Mouse (Mus musculus) heart, embryonic 15.5 days (tissue): ENCODE measurements around the gene Cbfa2t2. TPM values are rescaled to one million over a fixed set of nuclear protein-coding genes. Genes with fewer than 3 reads are reported as not detected.

Experiments
- ATAC-seq: fragments of 200-750 bp; cut with Nextera tagmentation; replicated peaks from 2 replicates; pipeline ENCODE4 v1.8.0; 2017; ENCODE audit warnings: low read depth, moderate TSS enrichment; ENCODE audit not compliant: insufficient number of reproducible peaks, insufficient read depth, low FRiP score
- H3K27ac ChIP-seq: fragments of 300-500 bp; sonication (generic); 2 replicates; pipeline ENCODE4 v1.5.1; 2015; ENCODE audit warnings: mild to moderate bottlenecking, inconsistent platforms
- H3K27me3 ChIP-seq: fragments of 300-500 bp; sonication (generic); 2 replicates; pipeline ENCODE4 v1.6.1; 2015; ENCODE audit warnings: inconsistent platforms
- H3K36me3 ChIP-seq: fragments of 300-500 bp; sonication (generic); 2 replicates; pipeline ENCODE4 v1.6.1; 2015; ENCODE audit warnings: mild to moderate bottlenecking, inconsistent platforms
- H3K4me1 ChIP-seq: fragments of 300-500 bp; sonication (generic); replicated peaks from 2 replicates; pipeline ENCODE4 v1.6.1; 2015; ENCODE audit warnings: inconsistent platforms
- H3K4me2 ChIP-seq: fragments of 300-500 bp; sonication (generic); 2 replicates; pipeline ENCODE4 v1.6.1; 2015; ENCODE audit warnings: inconsistent platforms, mild to moderate bottlenecking, moderate library complexity
- H3K4me3 ChIP-seq: fragments of 300-500 bp; sonication (generic); 2 replicates; pipeline ENCODE4 v1.5.1; 2015; ENCODE audit warnings: mild to moderate bottlenecking, inconsistent platforms
- H3K9ac ChIP-seq: fragments of 300-500 bp; sonication (generic); 2 replicates; pipeline ENCODE4 v1.6.1; 2015; ENCODE audit warnings: mild to moderate bottlenecking, inconsistent platforms
- H3K9me3 ChIP-seq: fragments of 300-500 bp; sonication (generic); replicated peaks from 2 replicates; pipeline ENCODE4 v1.6.1; 2016; ENCODE audit warnings: inconsistent platforms
- WGBS: fragments of 180-500 bp; shearing (Covaris S2); methylation state at CpG from one replicate; pipeline ENCODE4 v1.1.7; 2015; ENCODE audit warnings: mixed read lengths; 5-methylcytosine and 5-hydroxymethylcytosine counted together
- polyA plus RNA-seq: library from polyadenylated mRNA; unstranded; fragments of >200 nt; fragmentation: Nextera tagmentation; extraction: Ambion mirVana; gene quantifications from 2 replicates; pipeline ENCODE4 v1.2.1, GENCODE M21; 2015

Cbfa2t2 gene
- polyA plus RNA-seq, 1 experiment from 2014 or later, result 25.9 TPM

DNA sequence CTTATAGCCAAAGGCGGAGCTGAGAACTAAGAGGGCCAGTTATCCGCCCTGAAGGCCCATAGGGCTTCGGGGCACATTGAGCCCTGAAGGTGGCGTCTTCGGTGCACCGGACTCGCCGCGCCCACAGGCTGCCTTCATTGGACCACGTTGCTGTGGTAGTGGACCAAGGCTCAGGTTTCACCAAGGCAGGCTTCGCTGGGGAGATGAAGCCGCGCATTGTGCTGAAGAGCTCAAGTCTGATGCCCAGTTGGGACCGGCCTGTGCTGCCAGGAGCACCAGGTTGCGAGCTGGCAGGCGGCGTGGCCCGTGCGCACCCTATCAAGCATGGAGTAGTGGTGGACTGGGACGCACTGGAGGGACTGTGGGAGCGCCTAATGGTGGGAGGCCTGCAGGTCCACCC is 115.6 kb downstream of the Cbfa2t2 start:
- peak overlapping the region; percentile 65 for H3K4me2 ChIP-seq
- H3K9ac ChIP-seq, result peak overlapping the region; percentile 25; the same call in 1 of the 2 replicates
- no peaks in the 10 kb centered on the region for H3K36me3 ChIP-seq
- peaks cover 30% of the 10 kb centered on the region for H3K4me1 ChIP-seq
- H3K4me3 ChIP-seq, result peak overlapping the region; percentile 32
- WGBS, result 40% methylated on average over 21 of the region's 21 CpGs
- H3K9me3 ChIP-seq, result no peaks in the 10 kb centered on the region
- H3K27ac ChIP-seq, result peak overlapping the region; percentile 8; the same call in 1 of the 2 replicates
- peaks cover 27% of the 10 kb centered on the region for H3K27me3 ChIP-seq
- ATAC-seq, result 0 out of 2 replicates have a peak, but pooled peaks have one; percentile 25

GRCm38 (mm10) chr2:154552424-154552907 is 116.2 kb downstream of the Cbfa2t2 start:
- Histone ChIP-seq H3K4me3 (peak overlapping the region; percentile 32), H3K9me3 (no peaks in the 10 kb centered on the region), H3K27ac (peak overlapping the region; percentile 8; the same call in 1 of the 2 replicates), H3K4me1 (peaks cover 33% of the 10 kb centered on the region), H3K27me3 (peaks cover 27% of the 10 kb centered on the region), H3K36me3 (no peaks in the 10 kb centered on the region), H3K9ac (peak overlapping the region; percentile 25), H3K4me2 (peak overlapping the region; percentile 65)
- 13% methylated on average over 27 of the region's 27 CpGs for WGBS
- peak; percentile 61 for ATAC-seq

GRCm38 (mm10) chr2:154555235-154555634 is 119.0 kb downstream of the Cbfa2t2 start:
- ATAC-seq, result no peak
- no peaks in the 10 kb centered on the region for H3K36me3 ChIP-seq
- no peak overlapping the region for H3K27ac ChIP-seq
- H3K27me3 ChIP-seq, result peaks cover 19% of the 10 kb centered on the region
- no peaks in the 10 kb centered on the region for H3K9me3 ChIP-seq
- no peak overlapping the region for H3K9ac ChIP-seq
- WGBS, result 79% methylated on average over 6 of the region's 6 CpGs
- H3K4me1 ChIP-seq, result peaks cover 33% of the 10 kb centered on the region
- H3K4me3 ChIP-seq, result no peak overlapping the region
- H3K4me2 ChIP-seq, result no peak overlapping the region

DNA sequence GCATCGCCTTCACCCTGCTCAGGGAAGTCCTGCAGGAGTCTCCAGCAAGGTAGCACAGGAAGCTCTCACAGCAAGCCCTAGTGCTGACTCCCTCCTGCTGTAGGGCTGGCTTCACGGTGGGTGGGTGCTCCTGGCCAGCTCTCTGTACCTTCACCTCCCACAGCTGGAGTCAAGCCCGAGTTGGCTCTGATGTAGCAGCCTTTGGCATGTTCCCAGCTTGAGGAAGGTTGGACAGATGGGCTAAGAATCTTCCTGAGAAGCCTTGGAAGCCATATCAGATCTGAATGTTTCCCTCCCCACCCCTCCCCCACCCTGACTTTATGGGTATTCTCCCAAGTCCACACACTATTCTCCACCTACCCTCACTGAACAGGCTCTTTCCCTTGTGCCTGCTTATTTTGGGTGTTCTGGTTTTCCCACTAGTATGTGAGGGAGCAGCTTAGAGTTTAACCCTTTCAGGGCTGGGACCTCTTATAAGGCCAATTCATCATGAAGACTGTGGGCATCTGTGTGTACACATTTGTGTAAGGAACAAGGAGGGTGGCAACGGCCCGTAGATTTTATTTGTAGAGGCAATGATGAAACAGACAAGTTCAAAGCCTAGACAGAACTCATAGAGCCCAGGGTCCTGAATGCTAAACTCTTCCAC is 121.0 kb downstream of the Cbfa2t2 start:
- peaks cover 27% of the 10 kb centered on the region for H3K4me1 ChIP-seq
- ATAC-seq, result no peak
- H3K9ac ChIP-seq, result no peak overlapping the region
- H3K9me3 ChIP-seq, result no peaks in the 10 kb centered on the region
- H3K27ac ChIP-seq, result no peak overlapping the region
- H3K36me3 ChIP-seq, result peaks cover 7% of the 10 kb centered on the region; the same call in 1 of the 2 replicates
- no peak overlapping the region for H3K4me3 ChIP-seq
- H3K27me3 ChIP-seq, result no peaks in the 10 kb centered on the region
- H3K4me2 ChIP-seq, result no peak overlapping the region
- WGBS, result 53% methylated on average over 5 of the region's 5 CpGs

DNA sequence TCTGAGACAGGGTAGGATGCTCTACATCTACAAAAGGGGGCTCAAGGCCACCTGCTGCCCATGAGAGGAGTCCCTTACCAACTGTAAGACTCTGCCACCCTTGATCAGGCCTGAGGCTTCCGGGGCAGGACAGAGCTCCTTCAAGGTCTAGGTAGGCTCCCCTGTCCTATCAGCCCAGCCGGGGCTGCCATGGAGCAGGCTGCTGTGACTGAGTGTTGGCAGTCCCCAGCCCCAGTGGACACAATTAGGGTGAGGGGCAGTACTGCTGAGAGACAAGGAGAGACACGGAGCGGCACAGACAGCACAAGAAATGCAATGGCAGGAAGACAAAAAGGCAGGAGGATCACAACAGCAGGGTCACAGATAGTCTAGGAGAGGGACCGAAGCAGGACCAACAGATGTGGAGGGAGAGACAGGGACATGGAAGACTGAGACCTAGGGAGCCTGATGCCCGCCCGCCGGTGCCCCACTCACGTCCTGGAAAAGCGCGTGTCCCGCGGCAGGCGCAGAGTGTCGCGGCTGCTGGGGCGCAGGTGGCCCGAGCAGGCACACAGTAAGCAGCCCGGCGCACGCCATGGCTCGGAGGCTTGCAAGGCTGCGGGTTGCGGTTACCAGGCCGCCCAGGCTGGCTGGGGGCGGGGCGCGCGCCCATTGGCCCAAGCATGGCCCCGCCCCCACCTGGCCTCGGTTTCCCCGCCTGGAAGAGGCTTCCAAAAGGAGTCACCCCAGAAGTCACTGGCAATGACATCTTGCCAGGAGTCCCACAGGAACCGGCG is 122.2 kb downstream of the Cbfa2t2 start, which contains the start of gene Necab3:
Gene Necab3, minus strand, starts transcription at position 627 of the 776 bp plus-strand sequence.
- H3K4me3 ChIP-seq, result peak within 1 kb of the TSS; percentile 38
- WGBS, result 4% methylated on average over 34 of the region's 34 CpGs
- H3K4me2 ChIP-seq, result peak within 1 kb of the TSS; percentile 69
- 0 out of 2 replicates have a peak within 1 kb of the TSS, but pooled peaks have one; percentile 12 for H3K9ac ChIP-seq
- no peaks in the 10 kb centered on the region for H3K27me3 ChIP-seq
- peaks cover 20% of the 10 kb centered on the region for H3K4me1 ChIP-seq
- peak; percentile 43; the same call in 1 of the 2 replicates for ATAC-seq
- no peaks in the 10 kb centered on the region for H3K9me3 ChIP-seq
- H3K36me3 ChIP-seq, result peaks cover 12% of the 10 kb centered on the region; the same call in 1 of the 2 replicates
- 0 out of 2 replicates have a peak within 1 kb of the TSS, but pooled peaks have one; percentile 14 for H3K27ac ChIP-seq

DNA sequence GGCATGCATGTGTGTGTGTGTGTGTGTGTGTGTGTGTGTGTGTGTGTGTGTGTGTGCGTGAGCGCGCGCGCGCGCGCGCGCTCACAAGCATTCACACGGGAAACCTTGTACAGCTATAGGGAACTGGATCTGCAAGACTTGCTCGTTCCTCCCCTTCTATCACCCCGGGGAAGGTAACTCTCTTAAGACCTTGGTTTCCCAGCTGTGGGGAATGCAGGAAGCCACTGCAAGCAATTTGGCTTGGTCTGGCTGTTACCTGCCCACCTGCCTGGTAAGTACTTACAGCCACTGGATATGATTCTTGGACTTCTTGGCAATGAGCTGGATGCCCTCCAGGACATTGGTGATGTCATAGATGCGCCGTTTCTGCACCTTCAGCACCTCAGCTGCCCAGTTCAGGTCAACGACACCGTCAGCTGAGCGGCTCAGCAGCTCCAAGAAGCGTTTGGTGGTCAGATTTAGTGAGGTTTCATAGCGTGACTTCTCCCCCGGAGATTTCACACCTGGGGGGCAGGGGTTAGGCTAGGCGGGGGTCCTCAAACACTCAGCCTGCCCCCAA is 127.4 kb downstream of the Cbfa2t2 start:
- 87% methylated on average over 22 of the region's 22 CpGs for WGBS
- Histone ChIP-seq H3K9ac (no peak overlapping the region), H3K27ac (no peak overlapping the region)

GRCm38 (mm10) chr2:154565562-154565961 is 129.3 kb downstream of the Cbfa2t2 start:
- WGBS, result 72% methylated on average over 3 of the region's 3 CpGs
- Histone ChIP-seq H3K27me3 (no peaks in the 10 kb centered on the region), H3K27ac (no peak overlapping the region), H3K4me3 (no peak overlapping the region), H3K4me2 (no peak overlapping the region), H3K9ac (no peak overlapping the region), H3K4me1 (peaks cover 34% of the 10 kb centered on the region), H3K9me3 (no peaks in the 10 kb centered on the region), H3K36me3 (peaks cover 9% of the 10 kb centered on the region; the same call in 1 of the 2 replicates)
- ATAC-seq, result no peak

More for the DNA sequence above, 127.4 kb downstream of the Cbfa2t2 start:
- Histone ChIP-seq H3K4me2 (no peak overlapping the region), H3K27me3 (no peaks in the 10 kb centered on the region), H3K4me3 (no peak overlapping the region), H3K9me3 (no peaks in the 10 kb centered on the region), H3K4me1 (peaks cover 31% of the 10 kb centered on the region), H3K36me3 (peaks cover 12% of the 10 kb centered on the region; the same call in 1 of the 2 replicates)
- ATAC-seq, result no peak

DNA sequence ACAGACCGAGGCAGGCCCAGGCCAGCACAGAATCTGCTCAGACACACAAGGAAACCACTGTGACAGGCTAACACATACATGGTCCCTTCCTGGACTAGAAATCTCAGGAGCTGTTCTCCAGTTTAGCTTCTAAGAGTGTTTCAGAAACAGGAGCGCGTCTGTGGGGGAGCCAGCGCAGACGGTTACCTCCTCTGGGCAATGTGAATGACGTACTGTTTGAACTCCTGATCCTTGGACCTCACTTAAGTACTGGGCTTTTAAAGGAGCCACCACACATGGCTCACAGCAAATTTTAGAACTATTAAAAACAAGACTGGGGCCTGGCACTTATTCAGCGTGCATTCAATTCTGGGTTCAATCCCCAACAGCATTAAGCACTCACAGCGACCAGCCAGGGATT is 130.4 kb downstream of the Cbfa2t2 start:
- Histone ChIP-seq H3K9ac (no peak overlapping the region), H3K36me3 (0 out of 2 replicates have a peak, but pooled peaks cover 7% of the 10 kb centered on the region), H3K4me2 (no peak overlapping the region), H3K9me3 (no peaks in the 10 kb centered on the region), H3K27ac (no peak overlapping the region), H3K4me3 (no peak overlapping the region), H3K4me1 (peaks cover 39% of the 10 kb centered on the region), H3K27me3 (no peaks in the 10 kb centered on the region)
- ATAC-seq, result no peak
- 65% methylated on average over 8 of the region's 8 CpGs for WGBS

DNA sequence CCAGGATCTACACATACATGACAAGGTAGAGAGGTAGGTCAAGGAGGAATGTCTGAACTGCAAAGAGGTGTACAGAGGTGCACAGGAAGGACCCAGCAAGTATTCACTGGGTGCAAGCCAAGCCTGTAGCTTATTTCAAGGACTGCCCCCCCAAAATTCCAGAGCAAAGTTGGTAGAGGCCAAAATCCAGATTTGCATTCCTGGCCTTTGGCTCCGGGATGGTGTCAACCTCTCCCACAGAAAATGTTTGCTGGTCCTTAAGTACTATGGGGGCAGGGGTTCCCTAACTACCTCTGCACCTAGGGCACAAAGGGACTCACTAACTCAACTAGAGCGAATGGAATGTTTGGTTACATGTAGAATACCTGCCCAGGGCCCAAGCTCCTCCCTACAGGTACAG is 131.5 kb downstream of the Cbfa2t2 start:
- 67% methylated on average over 2 of the region's 2 CpGs for WGBS
- peak overlapping the region; percentile 77 for H3K4me3 ChIP-seq
- peaks cover 39% of the 10 kb centered on the region for H3K4me1 ChIP-seq
- H3K9me3 ChIP-seq, result no peaks in the 10 kb centered on the region
- no peaks in the 10 kb centered on the region for H3K27me3 ChIP-seq
- H3K9ac ChIP-seq, result peak overlapping the region; percentile 74; the same call in 1 of the 2 replicates
- H3K27ac ChIP-seq, result peak overlapping the region; percentile 78
- H3K36me3 ChIP-seq, result 0 out of 2 replicates have a peak, but pooled peaks cover under 1% of the 10 kb centered on the region
- no peak for ATAC-seq
- H3K4me2 ChIP-seq, result peak overlapping the region; percentile 92

DNA sequence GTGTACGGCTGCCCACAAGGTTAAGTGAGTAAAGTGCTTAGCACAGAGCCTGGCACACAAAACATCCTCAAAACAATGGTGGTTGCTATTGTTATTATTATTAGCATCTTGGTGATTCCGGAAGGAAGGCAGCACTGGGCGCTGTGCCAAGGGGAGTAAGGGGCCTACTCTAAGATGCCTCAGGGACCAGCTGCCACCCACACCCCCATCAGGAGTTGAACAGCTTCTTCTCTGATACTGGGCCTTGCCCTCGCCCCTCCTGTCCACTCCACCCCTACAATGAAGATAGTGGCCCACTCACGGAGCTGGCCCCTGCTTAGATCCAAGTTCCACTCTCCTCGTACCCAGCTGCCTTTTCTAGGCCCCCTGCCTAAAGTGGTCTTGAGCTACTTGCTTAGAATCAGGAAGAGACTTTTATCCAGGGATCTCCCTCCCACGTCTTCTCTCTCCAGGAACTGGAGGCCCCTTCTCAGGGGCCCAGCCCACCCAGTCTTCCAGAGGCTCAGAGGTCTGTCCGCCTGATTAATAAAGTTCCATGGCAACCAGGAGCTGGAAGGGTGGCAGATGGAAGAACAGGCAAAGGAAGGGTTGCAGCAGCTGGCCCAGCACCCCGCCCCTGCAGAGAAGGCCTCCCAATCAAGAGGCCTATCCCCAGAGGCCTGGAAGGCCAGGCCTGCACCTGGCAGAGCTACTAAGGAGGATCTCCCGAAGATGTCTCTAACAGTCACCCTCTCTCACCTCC is 132.2 kb downstream of the Cbfa2t2 start:
- Histone ChIP-seq H3K9ac (peak overlapping the region; percentile 74), H3K27ac (peak overlapping the region; percentile 78), H3K4me3 (peak overlapping the region; percentile 77), H3K4me1 (peaks cover 39% of the 10 kb centered on the region), H3K27me3 (no peaks in the 10 kb centered on the region), H3K36me3 (no peaks in the 10 kb centered on the region), H3K4me2 (peak overlapping the region; percentile 92), H3K9me3 (no peaks in the 10 kb centered on the region)
- no peak for ATAC-seq
- WGBS, result 18% methylated on average over 10 of the region's 10 CpGs
